Mouse (Mus musculus) liver, embryonic 16.5 days (tissue): ENCODE results near the gene Ythdf1. TPM values are rescaled to one million over a fixed set of nuclear protein-coding genes. Genes with fewer than 3 reads are reported as not detected.

Experiments
- ATAC-seq: fragments of 200-750 bp; cut with Nextera tagmentation; 2 replicates; pipeline ENCODE4 v1.8.0; 2017; ENCODE audit warnings: low read depth, mild to moderate bottlenecking, moderate number of reproducible peaks, moderate library complexity
- H3K27ac ChIP-seq: fragments of 300-500 bp; sonication (generic); 2 replicates; pipeline ENCODE4 v1.5.1; 2014; ENCODE audit warnings: mild to moderate bottlenecking, low read length
- H3K27me3 ChIP-seq: fragments of 300-500 bp; sonication (generic); 2 replicates; pipeline ENCODE4 v1.6.1; 2014; ENCODE audit warnings: low read depth, low read length, mixed read lengths; ENCODE audit not compliant: control insufficient read depth, insufficient read depth
- H3K36me3 ChIP-seq: fragments of 300-500 bp; sonication (generic); 2 replicates; pipeline ENCODE4 v1.6.1; 2014; ENCODE audit warnings: mild to moderate bottlenecking; ENCODE audit not compliant: control insufficient read depth, insufficient read depth
- H3K4me1 ChIP-seq: fragments of 300-500 bp; sonication (generic); 2 replicates; pipeline ENCODE4 v1.6.1; 2014; ENCODE audit warnings: low read depth, low read length, mixed read lengths; ENCODE audit not compliant: control insufficient read depth
- H3K4me2 ChIP-seq: fragments of 300-500 bp; sonication (generic); 2 replicates; pipeline ENCODE4 v1.6.1; 2014; ENCODE audit warnings: low read depth, low read length, mixed read lengths
- H3K4me3 ChIP-seq: fragments of 300-500 bp; sonication (generic); 2 replicates; pipeline ENCODE4 v1.5.1; 2014; ENCODE audit warnings: low read depth, mild to moderate bottlenecking, low read length
- H3K9ac ChIP-seq: fragments of 300-500 bp; sonication (generic); 2 replicates; pipeline ENCODE4 v1.6.1; 2014; ENCODE audit warnings: low read depth, low read length
- H3K9me3 ChIP-seq: fragments of 300-500 bp; sonication (generic); replicated peaks from 2 replicates; pipeline ENCODE4 v1.6.1; 2016; ENCODE audit warnings: low read length; ENCODE audit not compliant: control insufficient read depth
- WGBS: fragments of 180-500 bp; shearing (Covaris S2); extraction: QIAGEN DNeasy Blood & Tissue Kit; methylation state at CpG from one replicate; pipeline ENCODE4 v1.1.7; 2014; ENCODE audit not compliant: insufficient replicate concordance; 5-methylcytosine and 5-hydroxymethylcytosine counted together
- microRNA-seq: library from miRNA; unstranded; fragments of <30 nt; microRNA quantifications from one replicate; pipeline ENCODE4, GENCODE M21; 2016
- polyA plus RNA-seq: library from polyadenylated mRNA; unstranded; fragments of >200 nt; fragmentation: Nextera tagmentation; extraction: Ambion mirVana; gene quantifications from 2 replicates; pipeline ENCODE4 v1.2.1, GENCODE M21; 2015

Ythdf1 gene
- polyA plus RNA-seq, 1 experiment from 2014 or later: 4.6 TPM

GRCm38 (mm10) chr2:180861561-180861960, 59.2 kb downstream of the Ythdf1 start:
- H3K9ac ChIP-seq: no peak overlapping the region
- no peak overlapping the region for H3K4me2 ChIP-seq
- H3K27ac ChIP-seq: no peak overlapping the region
- 73% methylated on average over 12 of the region's 12 CpGs for WGBS
- no peaks in the 10 kb centered on the region for H3K27me3 ChIP-seq
- no peaks in the 10 kb centered on the region for H3K36me3 ChIP-seq
- no peak for ATAC-seq
- H3K4me1 ChIP-seq: no peaks in the 10 kb centered on the region
- no peak overlapping the region for H3K4me3 ChIP-seq
- no peaks in the 10 kb centered on the region for H3K9me3 ChIP-seq

- H3K9ac ChIP-seq: no peak overlapping the region
- ATAC-seq: no peak
Observed at GRCm38 (mm10) chr2:180857121-180857520, 63.6 kb downstream of the Ythdf1 start.

GRCm38 (mm10) chr2:180855005-180855544, 65.7 kb downstream of the Ythdf1 start:
- ATAC-seq: no peak

More at GRCm38 (mm10) chr2:180857121-180857520, 63.6 kb downstream of the Ythdf1 start:
- no peaks in the 10 kb centered on the region for H3K4me1 ChIP-seq
- no peak overlapping the region for H3K27ac ChIP-seq
- no peak overlapping the region for H3K4me3 ChIP-seq
- H3K27me3 ChIP-seq: peaks cover 12% of the 10 kb centered on the region
- H3K4me2 ChIP-seq: no peak overlapping the region
- no peaks in the 10 kb centered on the region for H3K36me3 ChIP-seq
- 66% methylated on average over 8 of the region's 8 CpGs for WGBS
- H3K9me3 ChIP-seq: no peaks in the 10 kb centered on the region

More at GRCm38 (mm10) chr2:180855005-180855544, 65.7 kb downstream of the Ythdf1 start:
- Histone ChIP-seq H3K4me2 (no peak overlapping the region), H3K9me3 (no peaks in the 10 kb centered on the region), H3K27me3 (peaks cover 12% of the 10 kb centered on the region), H3K27ac (no peak overlapping the region), H3K4me1 (no peaks in the 10 kb centered on the region), H3K4me3 (no peak overlapping the region), H3K36me3 (no peaks in the 10 kb centered on the region), H3K9ac (no peak overlapping the region)
- 16% methylated on average over 13 of the region's 13 CpGs for WGBS

Small RNA genes lying within 50 kb of the gene (microRNA-seq; reads per million reads assigned to microRNA genes)
- not detected for gene Mir124a-3

Other genes with a start within 250 kb of the Ythdf1 start
- 12.6 and 12.9 TPM in 2 replicates for gene Dido1, start 210.9 kb downstream of the Ythdf1 start, polyA plus RNA-seq
- gene Gid8, start 210.8 kb downstream of the Ythdf1 start, polyA plus RNA-seq: 101 and 112 TPM in 2 replicates
- 10.4 and 10.8 TPM in 2 replicates for gene Slc17a9, start 195.7 kb downstream of the Ythdf1 start, polyA plus RNA-seq
- not detected in 2 replicates for gene Bhlhe23, start 144.0 kb downstream of the Ythdf1 start, polyA plus RNA-seq
- not detected in 2 replicates for gene Birc7, start 8.1 kb upstream of the Ythdf1 start, polyA plus RNA-seq
- 1.1 and 1.6 TPM in 2 replicates for gene Nkain4, start 33.8 kb upstream of the Ythdf1 start, polyA plus RNA-seq
- 32.7 and 33.2 TPM in 2 replicates for gene Arfgap1, start 46.3 kb upstream of the Ythdf1 start, polyA plus RNA-seq
- 0.04 and 0.09 TPM in 2 replicates for gene Col20a1, start 65.6 kb upstream of the Ythdf1 start, polyA plus RNA-seq
- 0.79 and 1.4 TPM in 2 replicates for gene Chrna4, start 122.6 kb upstream of the Ythdf1 start, polyA plus RNA-seq
- gene Kcnq2, start 214.4 kb upstream of the Ythdf1 start, polyA plus RNA-seq: 0.16 and 0.32 TPM in 2 replicates
- not detected in 2 replicates for gene Eef1a2, start 236.1 kb upstream of the Ythdf1 start, polyA plus RNA-seq